Mouse (Mus musculus) forebrain, embryonic 13.5 days (tissue): ENCODE data around the gene Fbxo44. TPM values are rescaled to one million over a fixed set of nuclear protein-coding genes. Genes with fewer than 3 reads are reported as not detected.

ENCODE experiments used
- ATAC-seq: fragments of 200-750 bp; cut with Nextera tagmentation; 2 replicates; pipeline ENCODE4 v1.8.0; 2017
- H3K27ac ChIP-seq: fragments of 300-500 bp; sonication (generic); 2 replicates; pipeline ENCODE4 v1.5.1; 2015; ENCODE audit warnings: inconsistent platforms, mild to moderate bottlenecking, moderate library complexity
- H3K27me3 ChIP-seq: fragments of 300-500 bp; sonication (generic); 2 replicates; pipeline ENCODE4 v1.6.1; 2015; ENCODE audit warnings: mild to moderate bottlenecking, inconsistent platforms
- H3K36me3 ChIP-seq: fragments of 300-500 bp; sonication (generic); 2 replicates; pipeline ENCODE4 v1.6.1; 2015; ENCODE audit warnings: mild to moderate bottlenecking, inconsistent platforms; ENCODE audit not compliant: poor library complexity, severe bottlenecking
- H3K4me1 ChIP-seq: fragments of 300-500 bp; sonication (generic); 2 replicates; pipeline ENCODE4 v1.6.1; 2015; ENCODE audit warnings: inconsistent platforms
- H3K4me2 ChIP-seq: fragments of 300-500 bp; sonication (generic); 2 replicates; pipeline ENCODE4 v1.6.1; 2015; ENCODE audit warnings: inconsistent platforms, mild to moderate bottlenecking, moderate library complexity
- H3K4me3 ChIP-seq: fragments of 300-500 bp; sonication (generic); 2 replicates; pipeline ENCODE4 v1.5.1; 2015; ENCODE audit warnings: mild to moderate bottlenecking, inconsistent platforms
- H3K9ac ChIP-seq: fragments of 300-500 bp; sonication (generic); 2 replicates; pipeline ENCODE4 v1.6.1; 2015; ENCODE audit warnings: mild to moderate bottlenecking, inconsistent platforms
- H3K9me3 ChIP-seq: fragments of 300-500 bp; sonication (generic); replicated peaks from 2 replicates; pipeline ENCODE4 v1.6.1; 2016; ENCODE audit warnings: inconsistent platforms
- WGBS: fragments of 180-500 bp; shearing (Covaris S2); methylation state at CpG from one replicate; pipeline ENCODE4 v1.1.7; 2015; 5-methylcytosine and 5-hydroxymethylcytosine counted together
- polyA plus RNA-seq: library from polyadenylated mRNA; unstranded; fragments of >200 nt; fragmentation: Nextera tagmentation; extraction: Ambion mirVana; gene quantifications from 2 replicates; pipeline ENCODE4 v1.2.1, GENCODE M21; 2015

Gene Fbxo44
- polyA plus RNA-seq, 1 experiment from 2014 or later: 62.4 TPM

DNA sequence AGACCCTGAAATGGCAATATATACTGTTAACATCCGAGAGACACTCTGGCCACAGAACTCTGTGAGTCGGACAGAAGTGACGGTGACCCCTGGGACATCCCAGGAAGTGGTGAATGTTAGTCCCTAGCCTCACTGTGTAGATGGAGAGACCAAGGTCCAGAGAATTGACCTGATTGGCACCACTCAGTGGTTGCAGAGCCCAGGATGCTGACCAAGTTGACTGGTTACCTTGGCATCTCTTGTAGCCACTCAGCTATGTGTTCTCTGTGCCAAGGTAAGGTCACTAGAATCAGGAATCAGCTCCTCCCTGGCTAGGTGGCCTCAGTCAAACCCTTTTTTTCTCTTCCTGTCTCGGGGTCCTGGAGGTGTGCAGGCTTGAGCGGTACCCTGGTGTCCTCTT is 16.6 kb downstream of the Fbxo44 start:
- no peak overlapping the region for H3K4me2 ChIP-seq
- H3K4me1 ChIP-seq: peaks cover 16% of the 10 kb centered on the region
- no peak overlapping the region for H3K27ac ChIP-seq
- H3K9ac ChIP-seq: no peak overlapping the region
- H3K27me3 ChIP-seq: no peaks in the 10 kb centered on the region
- peaks cover 53% of the 10 kb centered on the region for H3K36me3 ChIP-seq
- H3K4me3 ChIP-seq: no peak overlapping the region
- no peaks in the 10 kb centered on the region for H3K9me3 ChIP-seq
- no peak for ATAC-seq
- WGBS: 91% methylated on average over 5 of the region's 5 CpGs

DNA sequence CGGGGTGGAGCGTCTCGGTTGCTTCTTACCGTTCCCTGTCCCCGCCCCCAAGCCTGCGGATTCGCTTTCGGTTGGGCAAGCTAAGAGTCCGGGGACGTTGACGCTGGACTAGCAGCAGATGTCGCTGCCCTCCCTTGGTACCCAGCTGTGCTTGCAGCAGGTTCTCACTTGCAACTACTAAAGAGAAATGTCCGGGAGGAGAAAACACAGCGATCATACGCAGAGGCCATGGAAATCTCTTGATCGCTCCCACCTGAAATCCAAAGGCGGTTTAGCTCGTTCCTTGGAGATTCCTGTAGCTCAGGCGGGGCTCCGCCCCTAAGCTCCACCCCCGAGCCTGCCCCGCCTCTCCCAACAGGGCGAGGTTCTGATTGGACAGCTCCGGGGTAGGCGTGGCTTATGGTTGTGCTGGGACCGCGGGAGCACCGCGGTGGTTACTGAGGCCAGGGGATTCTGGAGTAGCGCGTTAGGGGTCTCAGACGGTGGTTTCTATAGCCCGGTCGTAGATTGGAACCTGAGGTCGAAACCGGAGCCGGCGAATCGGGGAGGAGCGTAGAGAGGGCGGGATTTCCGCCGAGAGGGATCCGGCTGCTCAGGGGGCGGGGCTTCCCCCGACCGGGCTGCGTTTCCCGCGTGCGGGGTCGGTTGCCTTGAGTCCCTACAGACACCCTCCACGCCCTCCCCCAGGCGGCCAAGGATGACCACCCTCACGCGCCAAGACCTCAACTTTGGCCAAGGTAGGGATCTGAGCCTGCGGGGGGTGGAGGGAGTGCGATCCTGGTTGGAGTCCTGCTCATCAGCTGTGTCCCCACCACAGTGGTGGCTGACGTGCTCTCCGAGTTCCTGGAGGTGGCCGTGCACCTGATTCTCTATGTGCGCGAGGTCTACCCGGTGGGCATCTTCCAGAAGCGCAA is 19.9 kb downstream of the Fbxo44 start:
- Histone ChIP-seq H3K27me3 (peaks cover 10% of the 10 kb centered on the region; the same call in 1 of the 2 replicates), H3K4me1 (peaks cover 16% of the 10 kb centered on the region), H3K9ac (peak overlapping the region; percentile 77), H3K4me2 (peak overlapping the region; percentile 89), H3K36me3 (peaks cover 20% of the 10 kb centered on the region), H3K27ac (peak overlapping the region; percentile 94), H3K9me3 (no peaks in the 10 kb centered on the region), H3K4me3 (peak overlapping the region; percentile 55)
- WGBS: under 1% methylated on average over 65 of the region's 65 CpGs
- ATAC-seq: peak; percentile 95

DNA sequence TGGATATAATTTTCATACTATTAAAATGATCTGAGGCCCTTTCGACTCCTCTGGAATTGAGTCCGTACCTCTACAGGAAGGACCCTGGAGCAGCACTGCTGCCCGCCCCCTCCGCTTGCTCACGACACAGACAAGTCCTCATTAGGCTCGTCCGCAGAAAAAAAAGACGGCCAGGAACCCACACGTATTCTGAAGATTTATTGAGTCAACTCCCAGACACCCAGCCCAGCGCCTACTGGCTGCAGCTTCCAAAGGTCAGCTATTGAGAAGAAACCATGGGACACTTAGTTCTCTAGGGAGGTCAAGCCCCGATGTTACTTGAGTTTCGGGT is 20.6 kb downstream of the Fbxo44 start:
- peak overlapping the region; percentile 94 for H3K27ac ChIP-seq
- under 1% methylated on average over 12 of the region's 12 CpGs for WGBS
- no peaks in the 10 kb centered on the region for H3K9me3 ChIP-seq
- peaks cover 16% of the 10 kb centered on the region for H3K4me1 ChIP-seq
- H3K27me3 ChIP-seq: peaks cover 10% of the 10 kb centered on the region; the same call in 1 of the 2 replicates
- H3K36me3 ChIP-seq: peaks cover 13% of the 10 kb centered on the region
- peak overlapping the region; percentile 55 for H3K4me3 ChIP-seq
- peak overlapping the region; percentile 89 for H3K4me2 ChIP-seq
- peak overlapping the region; percentile 77 for H3K9ac ChIP-seq
- peak; percentile 13 for ATAC-seq

DNA sequence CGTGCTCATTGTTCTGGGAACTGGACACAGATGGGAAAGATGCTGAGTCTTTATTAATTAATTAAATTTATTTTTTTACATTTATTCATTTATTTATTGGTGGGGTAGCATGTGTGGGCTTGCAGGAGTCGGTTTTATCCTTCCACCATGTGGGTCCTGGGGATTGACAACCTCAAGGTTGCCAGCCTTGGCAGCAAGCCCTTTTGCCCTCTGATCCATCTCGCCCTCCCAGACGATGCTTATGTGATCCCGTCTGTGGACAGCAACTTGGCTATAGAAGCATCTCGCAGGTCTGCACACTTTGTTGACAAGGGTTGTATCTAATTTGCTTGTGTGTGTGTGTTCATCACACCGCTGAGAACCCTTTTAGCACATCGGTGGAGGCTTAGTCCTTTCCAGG is 22.8 kb downstream of the Fbxo44 start:
- peaks cover 15% of the 10 kb centered on the region for H3K4me1 ChIP-seq
- WGBS: 61% methylated on average over 8 of the region's 8 CpGs
- peaks cover 10% of the 10 kb centered on the region; the same call in 1 of the 2 replicates for H3K27me3 ChIP-seq
- no peak overlapping the region for H3K4me2 ChIP-seq
- H3K4me3 ChIP-seq: no peak overlapping the region
- ATAC-seq: no peak
- no peak overlapping the region for H3K9ac ChIP-seq
- H3K36me3 ChIP-seq: 0 out of 2 replicates have a peak, but pooled peaks cover 3% of the 10 kb centered on the region
- no peak overlapping the region for H3K27ac ChIP-seq
- H3K9me3 ChIP-seq: no peaks in the 10 kb centered on the region

DNA sequence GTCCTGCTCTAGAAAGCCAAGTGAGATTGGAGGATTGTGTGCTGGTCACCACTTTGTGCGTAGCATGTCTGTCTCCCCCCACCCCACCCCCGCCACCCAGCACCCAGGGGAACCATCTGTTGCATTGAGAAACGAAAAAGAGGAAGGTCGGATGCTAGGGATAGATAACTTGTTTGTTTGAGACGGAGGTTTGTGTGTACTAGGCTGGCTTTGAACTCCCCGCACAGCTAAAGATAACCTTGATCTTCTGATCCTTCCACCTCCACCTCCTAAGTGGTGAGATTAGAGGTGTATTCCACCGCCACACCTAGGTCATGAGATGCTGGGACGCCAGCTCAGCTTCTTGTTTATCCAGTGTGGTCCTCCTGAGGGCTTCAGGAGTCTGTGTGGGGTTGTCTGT is 25.3 kb downstream of the Fbxo44 start:
- Histone ChIP-seq H3K4me2 (no peak overlapping the region), H3K9me3 (no peaks in the 10 kb centered on the region), H3K27ac (no peak overlapping the region), H3K36me3 (0 out of 2 replicates have a peak, but pooled peaks cover 3% of the 10 kb centered on the region), H3K4me3 (no peak overlapping the region), H3K4me1 (peaks cover 22% of the 10 kb centered on the region), H3K9ac (no peak overlapping the region), H3K27me3 (peaks cover 10% of the 10 kb centered on the region; the same call in 1 of the 2 replicates)
- ATAC-seq: no peak
- 89% methylated on average over 8 of the region's 8 CpGs for WGBS

DNA sequence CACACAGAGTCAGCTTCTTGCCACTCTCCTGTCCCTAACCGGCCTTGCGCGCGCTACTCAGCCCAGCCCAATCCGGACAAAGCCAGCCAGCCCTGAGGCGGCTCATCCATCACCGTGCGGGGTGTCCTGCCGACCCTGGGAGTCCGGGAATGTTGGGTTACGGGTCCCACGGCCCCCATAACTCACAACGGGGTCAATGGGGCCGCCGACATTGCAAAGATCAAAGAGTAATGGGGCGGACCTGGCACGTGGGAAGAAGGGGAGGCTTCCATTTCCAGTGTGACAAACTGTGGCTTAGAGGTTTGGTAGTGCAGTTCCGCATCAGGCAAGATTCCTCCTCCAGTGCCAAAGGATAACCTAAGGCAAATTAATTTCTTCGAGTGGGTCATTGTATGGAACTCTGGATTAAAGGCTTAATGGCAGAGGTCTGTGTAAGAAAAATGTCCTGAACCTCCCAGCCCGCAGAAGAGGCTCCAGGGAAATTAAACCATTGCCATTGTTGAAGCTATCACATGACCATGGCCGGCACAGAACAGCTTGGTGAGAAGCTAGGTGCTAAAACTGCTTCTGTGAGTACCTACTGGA is 28.7 kb downstream of the Fbxo44 start:
- H3K27me3 ChIP-seq: peaks cover 4% of the 10 kb centered on the region; the same call in 1 of the 2 replicates
- H3K27ac ChIP-seq: peak overlapping the region; percentile 97
- H3K9ac ChIP-seq: peak overlapping the region; percentile 98
- WGBS: under 1% methylated on average over 21 of the region's 21 CpGs
- H3K9me3 ChIP-seq: no peaks in the 10 kb centered on the region
- H3K4me2 ChIP-seq: peak overlapping the region; percentile 79
- peaks cover 48% of the 10 kb centered on the region for H3K4me1 ChIP-seq
- peak overlapping the region; percentile 74 for H3K4me3 ChIP-seq
- 0 out of 2 replicates have a peak, but pooled peaks cover 3% of the 10 kb centered on the region for H3K36me3 ChIP-seq
- peak; percentile 46 for ATAC-seq

DNA sequence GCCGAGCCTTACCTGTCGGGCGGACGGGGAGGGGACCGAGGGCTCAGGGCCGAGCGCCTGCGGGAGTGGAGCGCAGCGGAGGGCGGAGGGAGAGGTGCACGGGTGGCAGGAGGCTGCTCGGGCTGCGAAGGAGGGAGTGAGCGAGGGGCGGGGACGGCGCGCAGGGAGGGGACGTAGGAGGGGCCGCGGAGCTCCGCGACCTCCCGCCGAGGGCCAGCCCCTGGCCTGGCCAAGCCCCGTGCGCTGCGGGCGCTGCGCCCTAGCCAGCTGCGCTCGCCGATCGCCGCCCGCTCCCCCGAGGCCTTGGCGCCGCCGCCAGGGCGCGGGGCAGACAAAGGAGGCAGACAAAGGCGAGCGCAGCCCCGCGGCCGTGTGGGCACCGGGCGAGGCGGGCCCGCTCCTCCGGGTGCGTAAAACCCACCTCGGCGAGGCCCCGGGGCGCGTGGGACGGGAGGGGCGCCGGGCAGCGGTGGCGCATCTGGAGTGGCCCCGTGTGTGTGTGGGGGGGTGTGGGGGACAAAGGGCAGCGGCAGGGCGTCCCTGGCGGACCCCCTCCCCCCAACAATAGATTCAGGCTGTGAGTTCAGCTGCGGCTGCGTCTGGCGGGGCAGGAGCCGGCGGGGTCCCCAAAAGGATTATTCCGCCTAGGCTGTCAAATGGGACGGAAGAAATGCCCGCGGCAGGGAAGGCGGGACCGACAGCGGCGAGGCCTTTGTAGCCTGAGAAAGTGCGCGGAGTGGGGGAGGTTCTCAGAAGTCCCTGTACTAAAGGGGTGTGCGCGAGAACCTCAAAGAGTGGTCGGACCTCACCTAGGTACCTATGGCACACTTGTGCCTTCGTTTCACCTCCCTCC is 29.5 kb downstream of the Fbxo44 start, which contains the start of gene Draxin:
Gene Draxin, minus strand, starts transcription at position 138 of the 853 bp plus-strand sequence.
- peak within 1 kb of the TSS; percentile 98 for H3K9ac ChIP-seq
- H3K9me3 ChIP-seq: no peaks in the 10 kb centered on the region
- peaks cover 55% of the 10 kb centered on the region for H3K4me1 ChIP-seq
- H3K4me2 ChIP-seq: peak within 1 kb of the TSS; percentile 79
- WGBS: under 1% methylated on average over 56 of the region's 87 CpGs
- H3K36me3 ChIP-seq: 0 out of 2 replicates have a peak, but pooled peaks cover 3% of the 10 kb centered on the region
- peaks cover 4% of the 10 kb centered on the region; the same call in 1 of the 2 replicates for H3K27me3 ChIP-seq
- ATAC-seq: peak; percentile 89
- H3K27ac ChIP-seq: peak within 1 kb of the TSS; percentile 97
- peak within 1 kb of the TSS; percentile 74 for H3K4me3 ChIP-seq

DNA sequence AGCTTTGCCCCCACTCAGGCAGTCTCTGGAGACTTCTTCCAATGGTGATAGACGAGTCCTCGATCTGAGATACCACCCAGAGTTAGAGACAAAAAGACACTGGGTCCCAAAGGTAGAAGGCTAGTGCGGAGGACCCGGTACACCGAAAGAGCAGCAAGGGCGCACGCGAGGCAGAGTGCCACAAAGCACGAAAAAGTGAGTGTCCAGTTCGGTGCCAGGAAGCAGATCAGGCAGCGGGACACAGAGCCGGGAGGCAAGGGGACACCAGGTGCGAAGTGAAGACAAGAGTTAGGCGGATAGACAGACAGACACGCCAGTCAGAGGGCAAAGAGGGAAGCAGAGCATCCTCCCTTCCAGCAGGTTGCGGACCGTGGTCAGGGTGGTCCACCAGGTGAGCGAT is 30.1 kb downstream of the Fbxo44 start, which contains the start of gene Mad2l2:
Gene Mad2l2, plus strand, starts transcription at position 252 of the 400 bp plus-strand sequence.
- peak within 1 kb of the TSS; percentile 79 for H3K4me2 ChIP-seq
- under 1% methylated on average over 18 of the region's 18 CpGs for WGBS
- H3K9me3 ChIP-seq: no peaks in the 10 kb centered on the region
- no peak; the same call in 1 of the 2 replicates for ATAC-seq
- H3K4me3 ChIP-seq: peak within 1 kb of the TSS; percentile 74
- H3K27ac ChIP-seq: peak within 1 kb of the TSS; percentile 97
- H3K4me1 ChIP-seq: peaks cover 61% of the 10 kb centered on the region
- peak within 1 kb of the TSS; percentile 98 for H3K9ac ChIP-seq
- peaks cover 4% of the 10 kb centered on the region; the same call in 1 of the 2 replicates for H3K27me3 ChIP-seq
- H3K36me3 ChIP-seq: 0 out of 2 replicates have a peak, but pooled peaks cover 3% of the 10 kb centered on the region

DNA sequence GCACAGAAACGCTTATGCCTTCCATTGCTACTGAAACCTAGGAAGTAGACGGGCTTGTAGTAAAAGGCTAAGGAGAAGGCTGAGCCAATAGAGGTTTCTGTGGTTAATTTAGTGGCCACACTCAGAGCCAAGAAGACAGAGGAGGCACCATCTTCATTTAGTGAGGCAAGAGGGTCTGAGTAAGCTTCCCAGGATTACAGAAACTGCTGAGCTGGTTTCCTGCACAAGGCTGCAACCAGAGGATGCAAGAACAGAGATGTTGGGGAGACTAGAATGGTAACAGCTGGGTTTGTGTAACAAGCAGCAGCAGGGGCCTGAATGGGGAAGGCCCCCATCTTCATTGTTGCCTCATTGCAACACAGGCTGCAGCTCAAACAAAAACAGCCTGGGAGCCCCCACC is 31.6 kb downstream of the Fbxo44 start:
- 0 out of 2 replicates have a peak, but pooled peaks cover 2% of the 10 kb centered on the region for H3K36me3 ChIP-seq
- WGBS: 67% methylated on average over 2 of the region's 2 CpGs
- H3K4me2 ChIP-seq: peak overlapping the region; percentile 79
- peaks cover 4% of the 10 kb centered on the region; the same call in 1 of the 2 replicates for H3K27me3 ChIP-seq
- peak overlapping the region; percentile 97 for H3K27ac ChIP-seq
- H3K9me3 ChIP-seq: no peaks in the 10 kb centered on the region
- peaks cover 76% of the 10 kb centered on the region for H3K4me1 ChIP-seq
- ATAC-seq: no peak
- H3K4me3 ChIP-seq: peak overlapping the region; percentile 74
- peak overlapping the region; percentile 98 for H3K9ac ChIP-seq

DNA sequence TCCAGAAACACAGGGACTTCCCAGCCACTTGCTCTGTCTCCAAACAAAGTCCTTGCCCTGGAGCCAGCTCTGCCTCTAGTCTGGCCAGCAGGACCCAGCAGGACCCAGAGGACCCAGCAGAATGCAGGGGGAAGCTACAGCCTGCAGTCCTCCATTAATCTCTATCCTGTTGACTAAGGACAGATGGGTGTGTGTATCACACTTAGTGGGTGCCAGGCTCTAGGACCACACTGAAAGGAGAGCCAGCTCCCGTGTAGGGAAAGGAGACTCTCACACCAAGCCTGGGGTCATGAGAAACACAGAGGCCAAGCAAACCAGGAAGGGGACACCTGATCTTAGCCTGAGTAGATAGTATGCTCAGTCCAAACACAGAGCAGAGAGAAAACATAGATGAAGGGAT is 32.0 kb downstream of the Fbxo44 start:
- peaks cover 80% of the 10 kb centered on the region for H3K4me1 ChIP-seq

DNA sequence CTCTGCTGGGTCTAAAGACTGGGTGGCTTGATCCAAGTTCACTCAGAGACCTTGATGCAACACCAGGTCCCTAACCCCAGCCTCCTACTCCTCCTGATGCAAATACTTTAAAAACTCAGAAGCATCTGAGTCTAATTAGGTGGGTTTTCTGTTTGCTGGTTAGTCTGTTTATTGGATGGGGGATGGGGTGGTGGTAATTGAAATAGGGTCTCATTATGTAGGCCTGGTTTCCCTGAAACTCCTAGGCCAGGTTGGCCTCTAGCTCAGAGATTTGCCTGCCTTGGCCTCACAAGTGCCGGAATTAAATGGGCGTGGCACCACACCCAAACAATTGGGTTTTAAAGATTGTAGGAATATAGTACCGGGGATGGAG is 37.6 kb downstream of the Fbxo44 start:
- H3K4me1 ChIP-seq: peaks cover 75% of the 10 kb centered on the region
- no peaks in the 10 kb centered on the region for H3K27me3 ChIP-seq
- H3K4me3 ChIP-seq: no peak overlapping the region
- ATAC-seq: no peak
- H3K27ac ChIP-seq: peak overlapping the region; percentile 91
- WGBS: 57% methylated on average over 3 of the region's 3 CpGs
- no peaks in the 10 kb centered on the region for H3K9me3 ChIP-seq
- no peaks in the 10 kb centered on the region; the same call in 1 of the 2 replicates for H3K36me3 ChIP-seq
- H3K9ac ChIP-seq: no peak overlapping the region
- H3K4me2 ChIP-seq: peak overlapping the region; percentile 34; the same call in 1 of the 2 replicates

More for the DNA sequence above, 32.0 kb downstream of the Fbxo44 start:
- 69% methylated on average over 1 of the region's 1 CpGs for WGBS
- H3K4me3 ChIP-seq: peak overlapping the region; percentile 74
- H3K9ac ChIP-seq: peak overlapping the region; percentile 98; the same call in 1 of the 2 replicates
- no peaks in the 10 kb centered on the region for H3K36me3 ChIP-seq
- H3K27me3 ChIP-seq: peaks cover 4% of the 10 kb centered on the region; the same call in 1 of the 2 replicates
- H3K9me3 ChIP-seq: no peaks in the 10 kb centered on the region
- H3K4me2 ChIP-seq: peak overlapping the region; percentile 79
- peak overlapping the region; percentile 97 for H3K27ac ChIP-seq
- ATAC-seq: no peak
